Mouse (Mus musculus): ENCODE data around the gene Slc15a2. TPM values are rescaled to one million over a fixed set of nuclear protein-coding genes. Genes with fewer than 3 reads are reported as not detected.

Gene Slc15a2
- polyA plus RNA-seq (2012; rRNA removed) (1.5 and 3.2 TPM in 2 replicates), polyA plus RNA-seq (2014; fragmentation: Nextera tagmentation; extraction: Ambion mirVana) (0.32 and 2.8 TPM in 2 replicates)

- no peak for ATAC-seq (ENCODE audit: insufficient read depth)
- Histone ChIP-seq H3K4me1 (replicated peaks; ENCODE audit: control insufficient read depth in 2 of 2, insufficient read depth in 2 of 2, low read length in 1 of 2) (no peaks in the 10 kb centered on the region), H3K27me3 (ENCODE audit: control insufficient read depth, insufficient read depth, low read length) (no peaks in the 10 kb centered on the region), H3K9ac (replicated peaks) (no peak within 1 kb of the TSS), H3K4me3 (ENCODE audit: insufficient read depth in 1 of 2, low read depth in 2 of 2, low read length in 2 of 2) (no peak within 1 kb of the TSS), H3K36me3 (replicated peaks; ENCODE audit: control insufficient read depth, insufficient read depth, low read depth) (no peaks in the 10 kb centered on the region), H3K9me3 (ENCODE audit: control insufficient read depth, low read length) (no peaks in the 10 kb centered on the region), H3K4me2 (ENCODE audit: low read depth) (no peak within 1 kb of the TSS), H3K27ac (no peak within 1 kb of the TSS)
- no peak for DNase-seq (ENCODE audit: low read depth in 3 of 3, low spot score in 3 of 3)
- WGBS (ENCODE audit: insufficient replicate concordance): 51% methylated on average over 10 of the region's 10 CpGs
- TF ChIP-seq CTCF (IDR thresholded peaks at IDR 0.05; ENCODE audit: low read depth): no peak
- no peak for TF ChIP-seq EP300 (IDR thresholded peaks at IDR 0.05; ENCODE audit: low read depth)
Measured at GRCm38 (mm10) chr16:36784594-36785313, at the start of gene Slc15a2. Gene Slc15a2, minus strand, starts transcription at chr16:36784962.

- DNase-seq (ENCODE audit: low read depth in 3 of 3, low spot score in 3 of 3) (no peak), ATAC-seq (ENCODE audit: insufficient read depth) (no peak)
- Histone ChIP-seq H3K4me3 (ENCODE audit: insufficient read depth in 1 of 2, low read depth in 2 of 2, low read length in 2 of 2) (peak overlapping the region; percentile 76 to 82; a peak in 3 of 4 replicates), H3K4me1 (replicated peaks; ENCODE audit: control insufficient read depth in 2 of 2, insufficient read depth in 2 of 2, low read length in 1 of 2) (peaks cover 7 to 10% of the 10 kb centered on the region in 2 experiments), H3K9me3 (ENCODE audit: control insufficient read depth, low read length) (no peaks in the 10 kb centered on the region), H3K27me3 (ENCODE audit: control insufficient read depth, insufficient read depth, low read length) (no peaks in the 10 kb centered on the region; the same call in 1 of the 2 replicates), H3K27ac (no peak overlapping the region), H3K9ac (replicated peaks) (peak overlapping the region; percentile 85), H3K36me3 (replicated peaks; ENCODE audit: control insufficient read depth, insufficient read depth, low read depth) (no peaks in the 10 kb centered on the region), H3K4me2 (ENCODE audit: low read depth) (peak overlapping the region; percentile 95)
- 12% methylated on average over 11 of the region's 11 CpGs for WGBS (ENCODE audit: insufficient replicate concordance)
- TF ChIP-seq EP300 (IDR thresholded peaks at IDR 0.05; ENCODE audit: low read depth) (no peak), CTCF (IDR thresholded peaks at IDR 0.05; ENCODE audit: low read depth) (no peak)
Measured at GRCm38 (mm10) chr16:36828820-36829219, 44.1 kb upstream of the Slc15a2 start.

GRCm38 (mm10) chr16:36828054-36828786 is 43.5 kb upstream of the Slc15a2 start, which contains the start of gene Iqcb1:
Gene Iqcb1, plus strand, starts transcription at chr16:36828385.
- peak within 1 kb of the TSS; percentile 76 to 82 for H3K4me3 ChIP-seq (ENCODE audit: insufficient read depth in 1 of 2, low read depth in 2 of 2, low read length in 2 of 2)
- peaks cover 7 to 10% of the 10 kb centered on the region in 2 experiments for H3K4me1 ChIP-seq (replicated peaks; ENCODE audit: control insufficient read depth in 2 of 2, insufficient read depth in 2 of 2, low read length in 1 of 2)
- H3K9me3 ChIP-seq (ENCODE audit: control insufficient read depth, low read length): no peaks in the 10 kb centered on the region
- peak within 1 kb of the TSS; percentile 85 for H3K9ac ChIP-seq (replicated peaks)
- H3K36me3 ChIP-seq (replicated peaks; ENCODE audit: control insufficient read depth, insufficient read depth, low read depth): no peaks in the 10 kb centered on the region
- DNase-seq (ENCODE audit: low read depth in 3 of 3, low spot score in 3 of 3): peak; percentile 73 to 74 (median 73)
- ATAC-seq (ENCODE audit: insufficient read depth): peak; percentile 100
- TF ChIP-seq CTCF (IDR thresholded peaks at IDR 0.05; ENCODE audit: low read depth) (no peak), EP300 (IDR thresholded peaks at IDR 0.05; ENCODE audit: low read depth) (no peak)
- peak within 1 kb of the TSS; percentile 95 for H3K4me2 ChIP-seq (ENCODE audit: low read depth)
- no peak within 1 kb of the TSS for H3K27ac ChIP-seq
- H3K27me3 ChIP-seq (ENCODE audit: control insufficient read depth, insufficient read depth, low read length): no peaks in the 10 kb centered on the region; the same call in 1 of the 2 replicates
- under 1% methylated on average over 64 of the region's 64 CpGs for WGBS (ENCODE audit: insufficient replicate concordance)

- peak overlapping the region; percentile 69 to 76 for H3K4me3 ChIP-seq (ENCODE audit: insufficient read depth in 1 of 2, low read depth in 2 of 2, low read length in 2 of 2)
- DNase-seq (ENCODE audit: low read depth in 3 of 3, low spot score in 3 of 3) (no peak), ATAC-seq (ENCODE audit: insufficient read depth) (peak; percentile 63; the same call in 1 of the 2 replicates)
- peaks cover 7 to 10% of the 10 kb centered on the region in 2 experiments for H3K4me1 ChIP-seq (replicated peaks; ENCODE audit: control insufficient read depth in 2 of 2, insufficient read depth in 2 of 2, low read length in 1 of 2)
- TF ChIP-seq CTCF (IDR thresholded peaks at IDR 0.05; ENCODE audit: low read depth) (no peak), EP300 (IDR thresholded peaks at IDR 0.05; ENCODE audit: low read depth) (no peak)
- H3K36me3 ChIP-seq (replicated peaks; ENCODE audit: control insufficient read depth, insufficient read depth, low read depth): no peaks in the 10 kb centered on the region
- 4% methylated on average over 11 of the region's 11 CpGs for WGBS (ENCODE audit: insufficient replicate concordance)
- peak overlapping the region; percentile 95 for H3K4me2 ChIP-seq (ENCODE audit: low read depth)
- H3K9me3 ChIP-seq (ENCODE audit: control insufficient read depth, low read length): no peaks in the 10 kb centered on the region
- H3K27me3 ChIP-seq (ENCODE audit: control insufficient read depth, insufficient read depth, low read length): no peaks in the 10 kb centered on the region; the same call in 1 of the 2 replicates
- no peak overlapping the region for H3K27ac ChIP-seq
- peak overlapping the region; percentile 62 for H3K9ac ChIP-seq (replicated peaks)
Measured at GRCm38 (mm10) chr16:36827611-36828053, 42.9 kb upstream of the Slc15a2 start.
